Mouse (Mus musculus): ENCODE results near the gene Pdcd7.

The Pdcd7 gene

DNA sequence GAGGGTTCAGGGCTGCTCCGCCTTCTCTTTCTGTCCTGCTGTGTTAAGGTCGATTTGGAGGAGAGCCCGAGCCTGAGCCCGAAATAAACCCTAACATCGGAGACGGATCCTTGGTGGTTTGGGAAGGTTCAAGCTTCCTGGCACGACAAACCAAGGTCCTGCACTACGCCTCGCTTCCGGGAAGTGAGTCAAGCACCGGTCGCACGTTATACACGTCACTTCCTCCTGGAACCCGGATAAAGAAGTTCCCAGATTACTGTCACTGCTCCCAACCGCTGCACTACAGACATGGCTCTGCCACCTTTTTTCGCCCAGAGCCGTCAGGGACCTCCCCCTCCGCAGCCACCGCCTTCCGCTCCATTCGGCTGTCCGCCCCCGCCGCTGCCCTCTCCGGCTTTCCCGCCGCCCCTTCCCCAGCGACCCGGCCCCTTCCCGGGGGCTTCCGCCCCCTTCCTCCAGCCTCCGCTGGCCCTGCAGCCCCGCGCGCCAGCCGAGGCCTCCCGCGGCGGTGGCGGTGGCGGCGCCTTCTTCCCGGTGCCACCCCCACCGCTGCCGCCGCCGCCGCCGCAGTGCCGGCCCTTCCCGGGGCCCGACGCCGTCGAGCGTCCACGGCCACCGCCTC, at the start of gene Pdcd7:
Gene Pdcd7, plus strand, starts transcription at position 251 of the 622 bp plus-strand sequence.
- in situ Hi-C loops (cut with MboI; ENCODE audit: unreplicated experiment in 2 of 2), result loop anchor here (10.0 to 25.0 kb wide), 2 partner anchors 1159 to 1171 kb away; partner anchors contain the start of genes Snapc5 (in 2 of the 2), Rpl4 (in 1 of the 2) and Zwilch (in 1 of the 2)

DNA sequence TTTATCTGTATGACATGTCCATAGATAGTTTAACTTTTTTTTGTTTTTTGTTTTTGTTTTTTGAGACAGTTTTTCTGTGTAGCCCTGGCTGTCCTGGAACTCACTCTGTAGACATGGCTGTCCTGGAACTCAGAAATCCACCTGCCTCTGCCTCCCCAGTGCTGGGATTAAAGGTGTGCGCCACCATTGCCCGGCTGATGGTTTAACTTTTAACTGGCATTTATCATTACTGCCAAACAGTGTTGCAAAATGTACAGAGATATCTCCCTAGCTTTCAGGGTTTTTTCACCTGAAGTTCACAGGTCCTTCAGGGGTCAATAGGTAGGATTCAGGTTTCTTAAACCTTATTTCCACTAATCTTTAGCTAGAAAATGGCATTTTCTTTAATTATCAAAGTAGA, 48.8 kb upstream of the Pdcd7 start:
- in situ Hi-C loops (cut with MboI; ENCODE audit: unreplicated experiment in 2 of 2), result no loop called here

- in situ Hi-C loops (cut with MboI; ENCODE audit: unreplicated experiment in 2 of 2), result no loop called here
Measured at GRCm38 (mm10) chr9:65298761-65299160, 47.1 kb upstream of the Pdcd7 start.

DNA sequence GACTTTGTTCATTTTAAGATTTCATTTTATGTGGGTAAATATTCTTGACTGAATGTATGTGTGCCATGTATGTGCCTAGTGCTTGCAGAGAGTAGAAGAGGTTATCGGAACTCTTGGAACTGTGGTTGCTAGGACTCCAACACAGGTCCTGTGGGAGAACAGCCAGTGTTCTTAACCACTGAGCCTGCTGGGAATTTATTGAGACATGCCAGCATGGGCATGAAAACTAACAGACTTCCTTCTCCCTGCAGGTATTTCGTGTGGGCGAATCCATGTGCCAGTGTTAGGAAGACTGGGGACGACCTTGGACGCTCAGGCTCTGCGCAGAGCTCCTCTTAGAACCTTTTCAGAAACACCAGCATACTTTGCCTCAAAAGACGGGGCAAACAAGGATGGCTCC, 46.3 kb upstream of the Pdcd7 start:
- in situ Hi-C loops (cut with MboI; ENCODE audit: unreplicated experiment in 2 of 2), result no loop called here

GRCm38 (mm10) chr9:65302327-65302983, 43.4 kb upstream of the Pdcd7 start:
- in situ Hi-C loops (cut with MboI; ENCODE audit: unreplicated experiment in 2 of 2), result no loop called here

DNA sequence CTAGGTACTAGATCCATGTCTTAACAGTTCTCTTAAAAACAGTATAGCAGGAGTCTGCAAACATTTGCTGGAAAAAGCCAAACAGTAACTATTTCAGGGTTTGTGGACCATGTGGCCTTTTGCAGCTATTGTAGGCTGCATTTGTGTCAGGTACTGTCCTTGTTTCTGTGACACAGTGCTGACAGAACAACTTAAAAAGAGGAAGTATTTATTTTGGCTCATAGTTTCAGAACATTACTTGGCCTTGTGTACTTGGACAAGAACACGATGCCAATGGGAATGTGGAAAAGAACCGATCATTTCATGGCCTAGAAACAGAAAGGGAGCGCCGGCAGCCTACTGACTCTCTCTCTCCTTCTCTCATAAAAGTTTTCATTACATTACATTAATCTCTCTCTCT, 42.3 kb upstream of the Pdcd7 start:
- in situ Hi-C loops (cut with MboI; ENCODE audit: unreplicated experiment in 2 of 2), result no loop called here

DNA sequence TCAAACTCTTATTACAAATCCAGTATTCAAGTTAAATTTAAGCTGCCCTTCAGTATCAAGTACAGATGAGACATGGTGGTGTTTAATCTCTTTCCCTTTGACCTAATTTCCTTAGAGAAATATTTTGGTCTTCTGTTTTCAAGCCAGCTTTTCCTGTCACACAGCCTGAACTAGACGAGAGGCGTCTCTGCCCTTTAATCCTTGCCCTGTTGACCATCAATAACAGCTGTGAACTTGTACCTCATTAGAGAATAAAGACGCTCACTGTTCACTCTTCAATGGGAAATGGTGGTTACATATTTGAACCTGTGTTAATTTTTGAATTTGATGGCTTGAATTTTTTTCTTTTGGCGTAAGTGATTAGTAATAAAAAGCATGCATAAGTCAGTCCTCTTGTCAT, 41.6 kb upstream of the Pdcd7 start:
- in situ Hi-C loops (cut with MboI; ENCODE audit: unreplicated experiment in 2 of 2), result no loop called here

DNA sequence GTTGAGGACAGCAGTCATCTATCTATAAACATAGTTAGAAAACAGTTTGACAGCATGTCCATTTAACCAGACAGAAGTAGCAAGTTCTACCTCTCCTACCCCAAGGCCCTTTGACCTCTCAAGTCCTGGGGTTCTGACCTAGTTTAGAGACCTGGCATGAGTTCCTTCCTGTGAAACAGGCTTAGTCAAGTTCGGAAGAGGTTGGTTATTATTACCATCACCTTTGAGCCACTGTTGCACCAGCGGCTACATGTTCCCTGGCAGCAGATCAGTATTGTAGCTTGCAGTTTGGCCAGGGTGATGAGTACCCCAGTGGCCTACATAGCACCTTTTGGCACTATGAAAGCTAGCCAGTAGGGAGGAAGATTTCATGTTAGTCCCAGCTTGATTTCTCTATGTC, 39.2 kb upstream of the Pdcd7 start:
- in situ Hi-C loops (cut with MboI; ENCODE audit: unreplicated experiment in 2 of 2), result no loop called here

DNA sequence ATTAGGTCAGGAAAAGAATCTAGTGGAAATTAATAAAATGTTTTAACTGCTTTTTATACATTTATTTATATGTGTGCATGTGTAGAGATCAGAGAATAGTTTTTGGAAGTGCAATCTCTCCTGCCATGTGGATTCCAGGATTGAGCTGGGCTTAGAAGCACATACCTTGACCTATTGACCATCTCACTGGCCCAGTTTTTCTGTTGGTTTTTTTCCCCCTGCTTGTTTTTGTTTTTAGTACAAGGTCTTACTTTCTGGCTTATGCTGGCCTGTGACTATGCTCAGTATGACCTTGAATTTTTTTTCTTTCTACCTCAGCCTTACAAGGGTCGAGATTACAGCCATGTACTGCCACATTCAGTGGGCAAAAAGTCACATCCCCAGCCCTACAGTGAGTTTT, 37.9 kb upstream of the Pdcd7 start:
- in situ Hi-C loops (cut with MboI; ENCODE audit: unreplicated experiment in 2 of 2), result no loop called here

- in situ Hi-C loops (cut with MboI; ENCODE audit: unreplicated experiment in 2 of 2), result no loop called here
Measured at GRCm38 (mm10) chr9:65312669-65313357, 33.1 kb upstream of the Pdcd7 start.

- in situ Hi-C loops (cut with MboI; ENCODE audit: unreplicated experiment in 2 of 2), result no loop called here
Measured at GRCm38 (mm10) chr9:65313846-65314245, 32.1 kb upstream of the Pdcd7 start.

- in situ Hi-C loops (cut with MboI; ENCODE audit: unreplicated experiment in 2 of 2), result no loop called here
Measured at GRCm38 (mm10) chr9:65322255-65322900, 23.5 kb upstream of the Pdcd7 start.

DNA sequence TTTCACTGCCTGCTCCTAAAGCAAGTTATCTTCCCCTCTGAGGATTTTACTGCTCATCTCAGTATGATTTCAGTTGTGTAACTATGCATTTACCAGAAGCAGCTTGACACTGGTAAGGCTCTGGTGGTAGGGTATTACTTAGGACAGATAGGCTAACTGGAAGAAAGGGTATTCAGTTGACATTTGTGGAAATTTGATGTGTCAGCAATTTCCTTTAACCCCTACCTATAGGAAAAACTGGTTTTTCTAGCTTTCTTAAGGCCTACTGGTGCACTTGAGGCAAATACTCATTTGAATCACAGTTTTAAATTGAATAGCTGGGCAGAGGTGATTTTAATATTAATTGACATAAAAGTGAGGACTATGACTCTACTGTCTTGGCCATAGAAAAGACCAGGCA, 19.9 kb upstream of the Pdcd7 start:
- in situ Hi-C loops (cut with MboI; ENCODE audit: unreplicated experiment in 2 of 2), result loop anchor here in 1 of 2 experiments (25.0 kb wide), 1 partner anchor 1139 kb away; the partner anchor contains the start of gene Snapc5

- in situ Hi-C loops (cut with MboI; ENCODE audit: unreplicated experiment in 2 of 2), result loop anchor here in 1 of 2 experiments (25.0 kb wide), 1 partner anchor 1140 kb away; the partner anchor contains the start of gene Snapc5
Measured at GRCm38 (mm10) chr9:65327371-65327770, 18.5 kb upstream of the Pdcd7 start.

GRCm38 (mm10) chr9:65333958-65334357, 11.9 kb upstream of the Pdcd7 start:
- in situ Hi-C loops (cut with MboI; ENCODE audit: unreplicated experiment in 2 of 2), result loop anchor here in 1 of 2 experiments (25.0 kb wide), 1 partner anchor 1147 kb away; the partner anchor contains the start of gene Snapc5

- in situ Hi-C loops (cut with MboI; ENCODE audit: unreplicated experiment in 2 of 2), result loop anchor here in 1 of 2 experiments (25.0 kb wide), 1 partner anchor 1152 kb away; the partner anchor contains the start of gene Snapc5
Measured at GRCm38 (mm10) chr9:65339146-65339545, 6.8 kb upstream of the Pdcd7 start.

- in situ Hi-C loops (cut with MboI; ENCODE audit: unreplicated experiment in 2 of 2), result loop anchor here (10.0 to 25.0 kb wide), 2 partner anchors 1153 to 1166 kb away; partner anchors contain the start of genes Snapc5 (in 2 of the 2), Rpl4 (in 1 of the 2) and Zwilch (in 1 of the 2)
Measured at GRCm38 (mm10) chr9:65340414-65340813, 5.5 kb upstream of the Pdcd7 start.

DNA sequence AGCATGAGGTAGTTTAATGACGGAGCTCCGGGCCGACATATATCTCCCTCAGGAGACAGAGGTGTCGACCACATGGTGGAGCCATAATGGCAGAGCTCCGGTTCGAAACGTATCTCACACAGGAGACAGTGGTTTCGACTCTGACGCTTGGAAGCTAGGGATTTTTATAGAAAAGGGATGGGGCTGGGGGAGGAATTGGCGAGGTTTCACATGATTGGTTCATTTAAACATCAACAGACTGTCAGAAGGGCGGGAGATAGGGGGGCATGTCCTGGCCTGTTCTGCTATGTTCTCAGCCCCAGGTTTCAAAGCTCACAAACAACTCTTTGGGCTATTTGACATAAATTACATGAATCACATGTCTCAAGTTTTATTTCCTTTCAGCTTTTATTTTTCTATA, 465 bp upstream of the Pdcd7 start:
- in situ Hi-C loops (cut with MboI; ENCODE audit: unreplicated experiment in 2 of 2), result loop anchor here (10.0 to 25.0 kb wide), 2 partner anchors 1158 to 1171 kb away; partner anchors contain the start of genes Snapc5 (in 2 of the 2), Rpl4 (in 1 of the 2) and Zwilch (in 1 of the 2)

- in situ Hi-C loops (cut with MboI; ENCODE audit: unreplicated experiment in 2 of 2), result loop anchor here (10.0 to 25.0 kb wide), 2 partner anchors 1159 to 1172 kb away; partner anchors contain the start of genes Snapc5 (in 2 of the 2), Rpl4 (in 1 of the 2) and Zwilch (in 1 of the 2)
Measured at GRCm38 (mm10) chr9:65346476-65347111, 690 bp downstream of the Pdcd7 start.
